Mouse (Mus musculus) olfactory bulb, adult 2 months (tissue): ENCODE measurements around the gene Mtx1.

Experiments used
- CTCF ChIP-seq: fragments of 200-500 bp; IDR thresholded peaks from 2 replicates; pipeline ENCODE4 v1.5.1; 2012; ENCODE audit warnings: low read depth, mild to moderate bottlenecking, low read length, moderate library complexity; ENCODE audit not compliant: insufficient read depth
- POLR2A ChIP-seq: fragments of 200-500 bp; IDR thresholded peaks from 2 replicates; pipeline ENCODE4 v1.6.1; 2012; ENCODE audit warnings: mild to moderate bottlenecking, low read depth, low read length, moderate library complexity; ENCODE audit not compliant: insufficient read depth

- TF ChIP-seq POLR2A (no peak), CTCF (no peak)
Observed at GRCm38 (mm10) chr3:89270891-89271290, 44.0 kb upstream of the Mtx1 start.
